Mouse (Mus musculus) kidney, postnatal 0 days (tissue): ENCODE results near the gene Nrl. TPM values are rescaled to one million over a fixed set of nuclear protein-coding genes. Genes with fewer than 3 reads are reported as not detected.
A peak's percentile ranks its signal among the peaks of the same experiment; 100 is the strongest.

Experiments used
- ATAC-seq: fragments of 200-750 bp; cut with Nextera tagmentation; replicated peaks from 2 replicates; pipeline ENCODE4 v1.8.0; 2017; ENCODE audit warnings: low read depth, moderate number of reproducible peaks, moderate TSS enrichment, moderate library complexity; ENCODE audit not compliant: low FRiP score
- DNase-seq: peaks from one replicate; pipeline ENCODE4 v3.0.0-alpha.2; 2016; ENCODE audit warnings: low spot score
- H3K27ac ChIP-seq: fragments of 300-500 bp; sonication (generic); 2 replicates; pipeline ENCODE4 v1.5.1; 2014; ENCODE audit warnings: mild to moderate bottlenecking
- H3K27me3 ChIP-seq: fragments of 300-500 bp; sonication (generic); 2 replicates; pipeline ENCODE4 v1.6.1; 2014; ENCODE audit warnings: low read length, mixed read lengths; ENCODE audit not compliant: insufficient read depth
- H3K36me3 ChIP-seq: fragments of 300-500 bp; sonication (generic); 2 replicates; pipeline ENCODE4 v1.6.1; 2014; ENCODE audit warnings: low read length, mixed read lengths; ENCODE audit not compliant: insufficient read depth
- H3K4me1 ChIP-seq: fragments of 300-500 bp; sonication (generic); replicated peaks from 2 replicates; pipeline ENCODE4 v1.6.1; 2014; ENCODE audit warnings: antibody characterized with exemption, low read length, mixed read lengths; ENCODE audit not compliant: insufficient read depth
- H3K4me2 ChIP-seq: fragments of 300-500 bp; sonication (generic); 2 replicates; pipeline ENCODE4 v1.6.1; 2014; ENCODE audit warnings: mild to moderate bottlenecking, low read length, moderate library complexity, mixed read lengths
- H3K4me3 ChIP-seq: fragments of 300-500 bp; sonication (generic); replicated peaks from 2 replicates; pipeline ENCODE4 v1.5.1; 2014; ENCODE audit warnings: low read depth, low read length
- H3K9ac ChIP-seq: fragments of 300-500 bp; sonication (generic); 2 replicates; pipeline ENCODE4 v1.6.1; 2014; ENCODE audit warnings: low read depth, low read length
- H3K9me3 ChIP-seq: fragments of 300-500 bp; sonication (generic); replicated peaks from 2 replicates; pipeline ENCODE4 v1.6.1; 2016; ENCODE audit warnings: low read length, inconsistent platforms, mixed read lengths
- CTCF ChIP-seq: IDR thresholded peaks from 2 replicates; pipeline ENCODE4 v1.5.1; 2016; ENCODE audit warnings: antibody characterized with exemption, low read depth, mild to moderate bottlenecking, moderate library complexity
- WGBS: fragments of 180-500 bp; shearing (Covaris S2); extraction: QIAGEN DNeasy Blood & Tissue Kit; methylation state at CpG from one replicate; pipeline ENCODE4 v1.1.7; 2014; 5-methylcytosine and 5-hydroxymethylcytosine counted together
- polyA plus RNA-seq: library from polyadenylated mRNA; unstranded; fragments of >200 nt; fragmentation: Nextera tagmentation; extraction: Ambion mirVana; gene quantifications from 2 replicates; pipeline ENCODE4 v1.2.1, GENCODE M21; 2015

The Nrl gene
- polyA plus RNA-seq, 1 experiment from 2014 or later, result not detected

DNA sequence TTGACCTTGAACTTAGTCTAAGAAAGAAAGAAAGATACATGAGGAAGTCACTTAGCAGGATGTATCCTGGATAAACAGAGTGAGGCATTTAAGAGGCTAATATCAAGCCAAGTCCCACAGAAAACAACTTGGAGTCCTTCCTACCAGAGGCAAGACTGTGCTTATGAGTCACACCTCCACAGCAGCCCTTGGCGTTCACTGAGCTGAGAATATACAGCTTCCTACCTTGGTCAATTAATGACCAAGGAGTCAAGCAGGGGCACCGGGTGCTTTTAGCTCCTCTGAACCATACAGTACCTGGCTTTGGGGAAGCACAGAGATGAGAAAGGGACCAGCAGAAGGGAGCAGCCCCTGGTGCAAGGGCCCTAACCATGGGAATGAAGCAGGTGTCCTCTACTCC is 55.7 kb downstream of the Nrl start:
- peak; percentile 47 for DNase-seq
- no peak for TF ChIP-seq CTCF
- Histone ChIP-seq H3K27ac (peak overlapping the region; percentile 77), H3K4me2 (no peak overlapping the region), H3K4me3 (no peak overlapping the region), H3K36me3 (no peaks in the 10 kb centered on the region), H3K4me1 (0 out of 2 replicates have a peak, but pooled peaks cover 3% of the 10 kb centered on the region), H3K9ac (no peak overlapping the region), H3K9me3 (no peaks in the 10 kb centered on the region), H3K27me3 (no peaks in the 10 kb centered on the region)
- peak; percentile 90 for ATAC-seq
- 26% methylated on average over 2 of the region's 2 CpGs for WGBS

Other genes starting within 250 kb of the Nrl start
- gene Dhrs4, start 46.2 kb downstream of the Nrl start, polyA plus RNA-seq, result 130 and 144 TPM in 2 replicates
- 0.96 and 0.98 TPM in 2 replicates for gene Carmil3, start 34.3 kb downstream of the Nrl start, polyA plus RNA-seq
- gene Cpne6, start 14.5 kb downstream of the Nrl start, polyA plus RNA-seq, result 0.19 and 0.28 TPM in 2 replicates
- 38.2 and 42.2 TPM in 2 replicates for gene Pck2, start 15.3 kb upstream of the Nrl start, polyA plus RNA-seq
- gene Dcaf11, start 35.0 kb upstream of the Nrl start, polyA plus RNA-seq, result 109 and 116 TPM in 2 replicates
- 1.7 and 2.2 TPM in 2 replicates for gene A730061H03Rik, start 35.4 kb upstream of the Nrl start, polyA plus RNA-seq
- gene Fitm1, start 50.6 kb upstream of the Nrl start, polyA plus RNA-seq, result 13.0 and 13.3 TPM in 2 replicates
- gene Psme1, start 53.1 kb upstream of the Nrl start, polyA plus RNA-seq, result 179 and 181 TPM in 2 replicates
- gene Emc9, start 60.3 kb upstream of the Nrl start, polyA plus RNA-seq, result 14.3 and 16.6 TPM in 2 replicates
- 281 and 286 TPM in 2 replicates for gene Psme2, start 66.1 kb upstream of the Nrl start, polyA plus RNA-seq
- gene Rnf31, start 66.7 kb upstream of the Nrl start, polyA plus RNA-seq, result 17.9 TPM in 2 replicates
- gene Irf9, start 78.6 kb upstream of the Nrl start, polyA plus RNA-seq, result 24.2 and 27.4 TPM in 2 replicates
- gene Rec8, start 93.1 kb upstream of the Nrl start, polyA plus RNA-seq, result 12.7 and 14.9 TPM in 2 replicates
- 58.5 and 68.7 TPM in 2 replicates for gene Ipo4, start 111.0 kb upstream of the Nrl start, polyA plus RNA-seq
- gene Gm49378, start 112.9 kb upstream of the Nrl start, polyA plus RNA-seq, result 1.8 and 3.0 TPM in 2 replicates
- gene Tm9sf1, start 118.8 kb upstream of the Nrl start, polyA plus RNA-seq, result 108 and 118 TPM in 2 replicates
- 0.47 and 1.1 TPM in 2 replicates for gene Tssk4, start 125.2 kb upstream of the Nrl start, polyA plus RNA-seq
- gene Mdp1, start 135.5 kb upstream of the Nrl start, polyA plus RNA-seq, result 48.8 and 56.0 TPM in 2 replicates
- 48.2 and 49.7 TPM in 2 replicates for gene Gmpr2, start 147.0 kb upstream of the Nrl start, polyA plus RNA-seq
- 508 and 548 TPM in 2 replicates for gene Nedd8, start 147.1 kb upstream of the Nrl start, polyA plus RNA-seq
- gene Tinf2, start 156.8 kb upstream of the Nrl start, polyA plus RNA-seq, result 24.6 and 29.0 TPM in 2 replicates
- gene Tgm1, start 188.9 kb upstream of the Nrl start, polyA plus RNA-seq, result 5.9 and 7.6 TPM in 2 replicates
- 39.9 and 43.2 TPM in 2 replicates for gene Rabggta, start 197.3 kb upstream of the Nrl start, polyA plus RNA-seq
- 122 and 127 TPM in 2 replicates for gene Dhrs1, start 220.7 kb upstream of the Nrl start, polyA plus RNA-seq
- 26.2 and 26.5 TPM in 2 replicates for gene Nop9, start 220.7 kb upstream of the Nrl start, polyA plus RNA-seq
- gene Cideb, start 233.5 kb upstream of the Nrl start, polyA plus RNA-seq, result 50.0 and 51.0 TPM in 2 replicates
- gene Ltb4r2, start 236.4 kb upstream of the Nrl start, polyA plus RNA-seq, result 0.68 and 0.75 TPM in 2 replicates
- 0.47 and 0.71 TPM in 2 replicates for gene Ltb4r1, start 241.0 kb upstream of the Nrl start, polyA plus RNA-seq